20 mouse cellular contexts compared by ENCODE assay signal in genomic region chr17:63739710-63740109, GRCm38 (mm10).
DNase-seq lines count a peak whose midpoint lies in the region; ATAC-seq and TF ChIP-seq lines count a peak whose summit lies in the region.
"Had no signal": no experiment of that assay in that cellular context is flagged by ENCODE, and none has a peak within 500 bp of the region (broad histone marks: within the 10 kb centered on the region; RNA-seq: fewer than 3 reads in every experiment).

No protein-coding gene starts in this region.

- DNase-seq in 416B (ENCODE audit: low read depth) = peak; percentile 11
- no peak for DNase-seq in ES-E14 (ENCODE audit: low read depth, low spot score)
- no peak for DNase-seq in midbrain, embryonic 10.5 days (ENCODE audit: low spot score)
- DNase-seq: adrenal gland, adult 2 months; adrenal gland, postnatal 10 days; adrenal gland, postnatal 25 days; cerebellum, adult 11 months; cerebellum, adult 18-20 months; cerebellum, adult 8-10 months; cerebellum, adult 9-11 months; cerebellum, postnatal 14 days; cerebellum, postnatal 36 days; embryo, embryonic 11 days; forebrain, postnatal 0 days had no signal

- H3K4me2 ChIP-seq in kidney, embryonic 14.5 days (replicated peaks; ENCODE audit: low read depth, low read length) = no peak overlapping the region
- H3K4me2 ChIP-seq: embryonic facial prominence, embryonic 13.5 days; embryonic facial prominence, embryonic 15.5 days; forebrain, embryonic 13.5 days; forebrain, embryonic 15.5 days had no signal

- TF ChIP-seq CTCF in embryonic fibroblast, embryonic 13.5 days (IDR thresholded peaks at IDR 0.05; ENCODE audit: borderline replicate concordance, insufficient read depth, low read length) = no peak

- 80% methylated on average over 2 of the region's 2 CpGs for WGBS in midbrain, embryonic 10.5 days
- WGBS in kidney, embryonic 14.5 days = 83% methylated on average over 2 of the region's 2 CpGs

- no peaks in the 10 kb centered on the region for H3K4me1 ChIP-seq in ES-E14 (ENCODE audit: control insufficient read depth in 2 of 2, insufficient read depth in 2 of 2, low read length in 2 of 2, poor library complexity in 1 of 2)
- H3K4me1 ChIP-seq in embryonic fibroblast, embryonic 13.5 days (ENCODE audit: control insufficient read depth, insufficient read depth, low read length) = no peaks in the 10 kb centered on the region
- no peaks in the 10 kb centered on the region for H3K4me1 ChIP-seq in midbrain, embryonic 10.5 days
- no peaks in the 10 kb centered on the region for H3K4me1 ChIP-seq in kidney, embryonic 14.5 days (ENCODE audit: control insufficient read depth, insufficient read depth, low read length)
- H3K4me1 ChIP-seq: embryonic facial prominence, embryonic 13.5 days; embryonic facial prominence, embryonic 15.5 days; forebrain, embryonic 13.5 days; forebrain, embryonic 15.5 days had no signal

- in situ Hi-C loops in ES-E14 (cut with MboI; ENCODE audit: low sequenced_read_pairs in 2 of 2, unreplicated experiment in 2 of 2) = no loop called here

- ATAC-seq in kidney, embryonic 14.5 days (ENCODE audit: low FRiP score, low TSS enrichment) = no peak
- ATAC-seq: forebrain, embryonic 13.5 days; forebrain, embryonic 15.5 days; forebrain, postnatal 0 days had no signal

- H3K36me3 ChIP-seq in ES-E14 (ENCODE audit: control insufficient read depth, insufficient read depth, low read length, poor library complexity, severe bottlenecking) = no peaks in the 10 kb centered on the region
- no peaks in the 10 kb centered on the region for H3K36me3 ChIP-seq in midbrain, embryonic 10.5 days
- no peaks in the 10 kb centered on the region for H3K36me3 ChIP-seq in kidney, embryonic 14.5 days (ENCODE audit: control insufficient read depth, insufficient read depth, low read length)
- H3K36me3 ChIP-seq: embryonic facial prominence, embryonic 13.5 days; embryonic facial prominence, embryonic 15.5 days; forebrain, embryonic 15.5 days had no signal

- no peak overlapping the region for H3K4me3 ChIP-seq in ES-E14 (ENCODE audit: insufficient read depth in 1 of 2, low read depth in 1 of 2, low read length in 2 of 2, poor library complexity in 1 of 2, severe bottlenecking in 1 of 2)
- no peak overlapping the region for H3K4me3 ChIP-seq in embryonic fibroblast, embryonic 13.5 days (ENCODE audit: insufficient read depth, low read length)
- no peak overlapping the region for H3K4me3 ChIP-seq in midbrain, embryonic 10.5 days
- H3K4me3 ChIP-seq in kidney, embryonic 14.5 days (ENCODE audit: low read length) = no peak overlapping the region
- H3K4me3 ChIP-seq: embryonic facial prominence, embryonic 13.5 days; embryonic facial prominence, embryonic 15.5 days; forebrain, embryonic 13.5 days; forebrain, embryonic 15.5 days had no signal

- H3K27ac ChIP-seq in ES-E14 (ENCODE audit: insufficient read depth, low read depth, low read length, poor library complexity, severe bottlenecking) = no peak overlapping the region
- H3K27ac ChIP-seq in embryonic fibroblast, embryonic 13.5 days (ENCODE audit: insufficient read depth, low read length) = peak overlapping the region; percentile 65; the same call in 1 of the 2 replicates
- no peak overlapping the region for H3K27ac ChIP-seq in midbrain, embryonic 10.5 days (replicated peaks)
- no peak overlapping the region for H3K27ac ChIP-seq in kidney, embryonic 14.5 days (ENCODE audit: low read depth, low read length)
- H3K27ac ChIP-seq: embryonic facial prominence, embryonic 13.5 days; embryonic facial prominence, embryonic 15.5 days; forebrain, embryonic 13.5 days; forebrain, embryonic 15.5 days had no signal

- H3K9ac ChIP-seq in ES-E14 (ENCODE audit: insufficient read depth, low read depth, low read length, poor library complexity, severe bottlenecking) = no peak overlapping the region
- no peak overlapping the region for H3K9ac ChIP-seq in kidney, embryonic 14.5 days (ENCODE audit: low read depth, low read length)
- H3K9ac ChIP-seq: embryonic facial prominence, embryonic 13.5 days; embryonic facial prominence, embryonic 15.5 days; forebrain, embryonic 13.5 days; forebrain, embryonic 15.5 days; forebrain, postnatal 0 days had no signal

- H3K9me3 ChIP-seq in ES-E14 (ENCODE audit: control insufficient read depth, insufficient read depth, low read depth, low read length) = no peaks in the 10 kb centered on the region
- H3K9me3 ChIP-seq in midbrain, embryonic 10.5 days (replicated peaks) = no peaks in the 10 kb centered on the region; the same call in 1 of the 2 replicates
- 0 out of 2 replicates have a peak, but pooled peaks cover 2% of the 10 kb centered on the region for H3K9me3 ChIP-seq in kidney, embryonic 14.5 days (ENCODE audit: control insufficient read depth, low read length)
- H3K9me3 ChIP-seq: embryonic facial prominence, embryonic 15.5 days; forebrain, embryonic 13.5 days; forebrain, embryonic 15.5 days had no signal

- no peaks in the 10 kb centered on the region for H3K27me3 ChIP-seq in midbrain, embryonic 10.5 days (ENCODE audit: low read depth, poor library complexity, severe bottlenecking)
- no peaks in the 10 kb centered on the region for H3K27me3 ChIP-seq in kidney, embryonic 14.5 days (ENCODE audit: control insufficient read depth, insufficient read depth, low read length)
- H3K27me3 ChIP-seq: embryonic facial prominence, embryonic 13.5 days; embryonic facial prominence, embryonic 15.5 days; forebrain, embryonic 13.5 days; forebrain, embryonic 15.5 days had no signal

- TF ChIP-seq POLR2A in embryonic fibroblast, embryonic 13.5 days (IDR thresholded peaks at IDR 0.05; ENCODE audit: low read depth, low read length) = no peak

TF ChIP-seq in ES-E14, 5 proteins besides CTCF, POLR2A, EP300 and RAD21:
- no peak for TF ChIP-seq MAFK (IDR thresholded peaks at IDR 0.05; ENCODE audit: insufficient read depth, low read depth, low read length)
- no peak for TF ChIP-seq HCFC1 (IDR thresholded peaks at IDR 0.05; ENCODE audit: borderline replicate concordance, insufficient read depth, low read length)
- TF ChIP-seq CHD2 (IDR thresholded peaks at IDR 0.05; ENCODE audit: low read depth, low read length) = no peak
- 0 out of 2 replicates have a peak, but pooled peaks have one; percentile 24 for TF ChIP-seq ZNF384 (IDR thresholded peaks at IDR 0.05; ENCODE audit: low read depth, low read length)
- TF ChIP-seq ZC3H11A (IDR thresholded peaks at IDR 0.05; ENCODE audit: borderline replicate concordance, low read depth, low read length) = no peak
